Mouse (Mus musculus): ENCODE data around the gene Olfr603. TPM values are rescaled to one million over a fixed set of nuclear protein-coding genes. Genes with fewer than 3 reads are reported as not detected.

The Olfr603 gene
- not detected in 2 replicates for polyA plus RNA-seq (2012; ENCODE audit: low replicate concordance)

DNA sequence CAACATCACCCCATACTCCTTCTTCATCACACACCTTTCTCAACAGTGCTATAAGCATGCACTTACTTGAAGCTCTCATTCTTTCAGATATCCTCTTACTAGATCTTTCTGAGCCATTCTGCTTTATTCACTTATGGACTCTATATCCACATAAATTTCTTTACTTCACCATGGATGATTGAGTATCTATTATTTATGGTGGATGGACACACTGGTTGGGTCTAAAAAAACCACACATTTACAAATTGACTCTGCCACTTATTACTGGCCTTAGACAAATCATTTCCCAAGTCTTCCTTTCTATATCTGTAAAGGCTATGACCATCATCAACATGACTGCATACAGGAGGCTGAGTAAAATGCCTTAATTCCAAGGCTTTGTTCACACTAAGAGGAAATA is at the start of gene Olfr603:
Gene Olfr603 (minus strand): TSS at position 101 of the 400 bp plus-strand sequence.

DNA sequence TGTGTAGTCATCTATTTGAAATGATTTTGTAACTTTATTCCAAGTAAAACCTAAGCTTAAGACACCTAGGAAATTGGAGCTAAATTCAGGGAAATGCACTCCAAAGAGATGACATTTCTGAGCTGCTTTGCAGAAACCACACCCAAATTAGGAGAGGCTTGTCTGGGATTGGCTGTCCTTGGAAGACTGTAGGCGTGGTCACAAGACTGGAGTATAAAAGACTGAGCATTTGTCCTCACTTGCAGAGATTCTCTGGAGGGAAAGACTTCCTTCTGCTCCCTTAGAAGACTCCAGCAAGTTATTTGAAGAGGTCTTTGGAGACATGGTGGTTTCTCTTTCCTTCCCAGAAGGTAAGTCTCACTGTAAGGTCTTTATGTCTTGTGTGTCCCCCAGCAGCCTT is 28.8 kb upstream of the Olfr603 start, which contains the start of gene Usp17lc:
Gene Usp17lc (plus strand): TSS at position 301 of the 400 bp plus-strand sequence.

DNA sequence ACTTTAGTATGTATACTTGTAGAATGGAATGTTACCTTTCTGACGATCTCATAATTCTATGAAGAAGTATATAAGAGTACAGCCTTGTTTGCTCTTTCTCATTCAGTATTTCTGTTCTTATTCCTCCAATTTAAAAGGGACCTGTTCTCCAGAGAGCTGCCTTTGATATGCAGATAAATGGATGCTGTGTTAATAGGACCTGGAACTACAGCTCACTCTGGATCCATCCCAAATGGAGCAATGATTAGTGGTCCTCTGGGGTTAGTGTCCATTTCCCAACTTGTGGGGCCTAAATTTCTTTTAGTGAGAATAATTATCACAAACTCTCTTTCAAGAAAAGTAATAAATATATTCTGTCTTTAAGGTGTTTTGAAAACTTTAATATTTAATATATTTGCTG is 23.4 kb downstream of the Olfr603 start, which contains the start of gene Olfr601:
Gene Olfr601 (minus strand): TSS at position 101 of the 400 bp plus-strand sequence.

DNA sequence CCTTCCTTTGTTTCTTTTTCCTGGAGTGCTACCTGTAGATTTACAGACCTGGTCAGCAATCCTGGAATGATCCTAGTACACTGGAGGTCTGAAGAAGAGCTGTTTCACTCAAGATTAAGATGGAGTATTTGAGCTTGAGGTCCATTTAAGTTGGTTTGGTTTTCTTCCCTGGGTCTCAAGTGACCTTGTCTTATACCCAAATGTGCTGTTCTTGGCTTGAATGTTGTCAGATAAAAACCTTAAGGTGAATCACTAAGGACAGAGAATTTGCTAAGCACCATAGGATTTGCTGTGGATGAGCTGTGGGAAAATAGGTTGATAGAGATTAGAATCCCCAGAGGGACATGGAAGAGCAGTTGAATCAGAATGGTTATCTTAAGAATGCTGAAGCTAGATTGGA is 36.4 kb downstream of the Olfr603 start, which contains the start of gene Olfr600:
Gene Olfr600 (minus strand): TSS at position 101 of the 400 bp plus-strand sequence.

DNA sequence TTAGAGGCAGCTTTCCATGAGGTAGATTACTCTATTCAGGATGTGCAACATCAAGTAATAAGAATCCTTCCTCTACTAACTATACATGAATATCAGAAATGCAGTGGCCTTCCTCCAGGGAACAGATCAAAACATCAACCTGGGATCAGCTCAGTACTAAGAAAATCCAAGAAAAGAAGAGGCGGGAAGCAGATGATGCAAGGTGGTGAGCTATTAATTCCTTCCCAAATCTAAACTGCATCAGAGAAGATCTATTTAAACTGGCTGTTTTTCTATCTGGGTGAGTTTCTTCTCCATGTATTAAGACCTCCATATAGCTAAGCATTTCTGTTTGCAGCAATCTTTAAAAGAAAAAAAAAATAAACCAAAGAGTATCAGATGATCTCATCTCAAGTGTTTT is 50.4 kb downstream of the Olfr603 start, which contains the start of gene Olfr599:
Gene Olfr599 (plus strand): TSS at position 301 of the 400 bp plus-strand sequence.

Other genes with a start within 250 kb of the Olfr603 start
- gene Olfr588-ps1, start 245.3 kb downstream of the Olfr603 start, polyA plus RNA-seq (2012; ENCODE audit: low replicate concordance) = not detected in 2 replicates
- not detected in 2 replicates for gene Olfr589, start 229.8 kb downstream of the Olfr603 start, polyA plus RNA-seq (2012; ENCODE audit: low replicate concordance)
- not detected in 2 replicates for gene Olfr591, start 207.8 kb downstream of the Olfr603 start, polyA plus RNA-seq (2012; ENCODE audit: low replicate concordance)
- gene Olfr592, start 201.4 kb downstream of the Olfr603 start, polyA plus RNA-seq (2012; ENCODE audit: low replicate concordance) = 0.02 TPM in 1 of 2 replicates, not detected in the other
- gene Olfr593, start 174.3 kb downstream of the Olfr603 start, polyA plus RNA-seq (2012; ENCODE audit: low replicate concordance) = not detected in 2 replicates
- not detected in 2 replicates for gene Olfr594, start 169.2 kb downstream of the Olfr603 start, polyA plus RNA-seq (2012; ENCODE audit: low replicate concordance)
- not detected in 2 replicates for gene Usp17ld, start 133.7 kb downstream of the Olfr603 start, polyA plus RNA-seq (2012; ENCODE audit: low replicate concordance)
- gene Olfr596, start 80.5 kb downstream of the Olfr603 start, polyA plus RNA-seq (2012; ENCODE audit: low replicate concordance) = not detected in 2 replicates
- not detected in 2 replicates for gene Olfr597, start 69.9 kb downstream of the Olfr603 start, polyA plus RNA-seq (2012; ENCODE audit: low replicate concordance)
- gene Olfr598, start 62.6 kb downstream of the Olfr603 start, polyA plus RNA-seq (2012; ENCODE audit: low replicate concordance) = not detected in 2 replicates
- not detected in 2 replicates for gene Olfr599, start 50.3 kb downstream of the Olfr603 start, polyA plus RNA-seq (2012; ENCODE audit: low replicate concordance)
- gene Olfr600, start 36.5 kb downstream of the Olfr603 start, polyA plus RNA-seq (2012; ENCODE audit: low replicate concordance) = not detected in 2 replicates
- not detected in 2 replicates for gene Olfr601, start 23.5 kb downstream of the Olfr603 start, polyA plus RNA-seq (2012; ENCODE audit: low replicate concordance)
- gene Usp17lc, start 28.9 kb upstream of the Olfr603 start, polyA plus RNA-seq (2012; ENCODE audit: low replicate concordance) = not detected in 2 replicates
- gene Olfr605, start 59.3 kb upstream of the Olfr603 start, polyA plus RNA-seq (2012; ENCODE audit: low replicate concordance) = not detected in 2 replicates
- not detected in 2 replicates for gene Olfr606, start 62.9 kb upstream of the Olfr603 start, polyA plus RNA-seq (2012; ENCODE audit: low replicate concordance)
- gene Olfr607, start 78.0 kb upstream of the Olfr603 start, polyA plus RNA-seq (2012; ENCODE audit: low replicate concordance) = not detected in 2 replicates
- not detected in 2 replicates for gene Olfr608, start 83.7 kb upstream of the Olfr603 start, polyA plus RNA-seq (2012; ENCODE audit: low replicate concordance)
- not detected in 2 replicates for gene Olfr609, start 111.9 kb upstream of the Olfr603 start, polyA plus RNA-seq (2012; ENCODE audit: low replicate concordance)
- gene Olfr610, start 125.9 kb upstream of the Olfr603 start, polyA plus RNA-seq (2012; ENCODE audit: low replicate concordance) = not detected in 2 replicates
- gene Olfr611, start 134.7 kb upstream of the Olfr603 start, polyA plus RNA-seq (2012; ENCODE audit: low replicate concordance) = not detected in 2 replicates
- not detected in 2 replicates for gene Olfr612, start 156.5 kb upstream of the Olfr603 start, polyA plus RNA-seq (2012; ENCODE audit: low replicate concordance)
- not detected in 2 replicates for gene Olfr613, start 161.9 kb upstream of the Olfr603 start, polyA plus RNA-seq (2012; ENCODE audit: low replicate concordance)
- not detected in 2 replicates for gene Olfr615, start 169.9 kb upstream of the Olfr603 start, polyA plus RNA-seq (2012; ENCODE audit: low replicate concordance)
- not detected in 2 replicates for gene Olfr616, start 183.0 kb upstream of the Olfr603 start, polyA plus RNA-seq (2012; ENCODE audit: low replicate concordance)
- not detected in 2 replicates for gene Olfr617, start 186.9 kb upstream of the Olfr603 start, polyA plus RNA-seq (2012; ENCODE audit: low replicate concordance)
- gene Olfr618, start 203.9 kb upstream of the Olfr603 start, polyA plus RNA-seq (2012; ENCODE audit: low replicate concordance) = 0.15 TPM in 1 of 2 replicates, not detected in the other
- not detected in 2 replicates for gene Olfr619, start 214.4 kb upstream of the Olfr603 start, polyA plus RNA-seq (2012; ENCODE audit: low replicate concordance)
- not detected in 2 replicates for gene Olfr620, start 226.4 kb upstream of the Olfr603 start, polyA plus RNA-seq (2012; ENCODE audit: low replicate concordance)

Data from hematopoietic multipotent progenitor cell, adult 10-12 weeks (in vitro differentiated cells).